Mouse (Mus musculus) cerebellum, adult 2 months (tissue): Measurements from ENCODE around the gene Efcab12.

Experiments
- CTCF ChIP-seq: fragments of 200-500 bp; IDR thresholded peaks from 2 replicates; pipeline ENCODE4 v1.5.1; 2011; ENCODE audit warnings: low read depth, mild to moderate bottlenecking, control low read depth, low read length, moderate library complexity, borderline replicate concordance; ENCODE audit not compliant: insufficient read depth
- POLR2A ChIP-seq: fragments of 200-500 bp; IDR thresholded peaks from 2 replicates; pipeline ENCODE4 v1.6.1; 2011; ENCODE audit warnings: low read length, control low read depth, borderline replicate concordance; ENCODE audit not compliant: insufficient read depth

DNA sequence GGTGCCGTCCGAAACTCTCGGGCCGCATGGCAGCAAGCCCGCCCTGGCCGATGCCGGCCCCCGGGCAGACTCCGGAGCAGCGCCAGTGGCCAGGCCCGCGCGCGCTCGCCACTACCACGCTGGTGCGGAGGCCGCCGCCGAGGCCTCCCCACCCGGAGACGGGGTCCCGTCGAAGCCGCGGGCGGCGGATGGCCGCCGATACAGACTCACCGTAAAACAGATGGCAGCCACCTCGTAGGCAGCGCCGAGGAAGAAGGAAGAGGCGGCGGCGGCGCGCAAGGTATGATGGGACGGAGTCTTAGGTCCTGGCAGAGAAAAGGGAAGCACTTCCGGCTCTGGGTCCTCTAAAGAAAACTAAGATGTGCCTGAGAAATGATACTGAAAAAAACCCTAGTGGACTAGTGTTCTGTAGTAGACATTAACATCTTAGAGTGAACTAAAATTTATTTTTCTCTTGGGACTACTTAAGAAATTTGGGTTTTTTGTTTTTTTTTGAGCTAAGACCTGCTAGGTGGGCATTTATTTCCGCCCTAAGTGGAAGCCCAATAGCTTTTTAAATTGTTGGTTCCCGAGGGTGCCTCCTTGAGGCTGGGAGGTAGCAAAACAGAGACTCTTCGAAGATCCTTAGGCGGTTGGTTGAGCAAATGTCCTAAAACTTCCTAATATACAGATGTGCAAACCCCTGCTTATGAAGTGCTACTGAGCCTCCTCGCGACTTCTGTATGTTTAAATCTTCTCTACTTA is 29.6 kb downstream of the Efcab12 start, which contains the start of gene Rpl32:
- peak; percentile 80 for TF ChIP-seq POLR2A
- TF ChIP-seq CTCF: peak; percentile 53; the same call in 1 of the 2 replicates
